Mouse (Mus musculus) embryo, embryonic 11.5 days (tissue): ENCODE results near the gene Vmn2r83.
A peak's percentile ranks its signal among the peaks of the same experiment; 100 is the strongest.
"Not testable (repeated sequence)": the region's sequence is repeated elsewhere in the genome, so short reads cannot be mapped to it uniquely, and the experiment has no call there.

Source experiments
- DNase-seq: peaks from one replicate; pipeline ENCODE4 v3.0.0-alpha.2; 2012; ENCODE audit warnings: low read depth, low spot score

Gene Vmn2r83

DNA sequence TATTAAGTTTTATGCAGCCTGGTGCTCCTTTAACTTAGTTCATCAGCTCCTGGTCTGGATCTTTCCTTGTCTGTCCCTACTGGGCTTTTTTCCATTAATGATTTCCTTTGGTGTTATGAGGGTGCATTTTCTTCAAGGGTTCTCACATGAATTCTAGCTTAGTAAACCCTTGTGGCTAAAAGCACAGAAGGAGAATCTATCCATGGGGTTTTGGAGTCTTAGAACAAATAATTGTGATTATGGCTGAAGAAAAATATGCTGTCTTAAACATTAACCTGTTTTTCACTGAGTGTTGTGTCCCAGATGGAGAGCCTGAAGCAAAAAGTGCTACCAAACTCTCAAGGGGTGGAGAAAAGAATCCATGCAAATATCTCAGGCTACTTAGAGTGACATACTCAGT lies at the start of gene Vmn2r83:
Vmn2r83 (plus strand) TSS at position 301 of the 400 bp plus-strand sequence.
- no peak for DNase-seq

- DNase-seq = not testable (repeated sequence)
These were observed 33.2 kb upstream of the Vmn2r83 start for GRCm38 (mm10) chr10:79435141-79435820.

GRCm38 (mm10) chr10:79495886-79496285 lies 27.4 kb downstream of the Vmn2r83 start:
- DNase-seq = no peak

GRCm38 (mm10) chr10:79496701-79497288 lies 28.3 kb downstream of the Vmn2r83 start:
- no peak for DNase-seq

GRCm38 (mm10) chr10:79502830-79503644 lies 34.5 kb downstream of the Vmn2r83 start:
- peak; percentile 1 for DNase-seq

DNA sequence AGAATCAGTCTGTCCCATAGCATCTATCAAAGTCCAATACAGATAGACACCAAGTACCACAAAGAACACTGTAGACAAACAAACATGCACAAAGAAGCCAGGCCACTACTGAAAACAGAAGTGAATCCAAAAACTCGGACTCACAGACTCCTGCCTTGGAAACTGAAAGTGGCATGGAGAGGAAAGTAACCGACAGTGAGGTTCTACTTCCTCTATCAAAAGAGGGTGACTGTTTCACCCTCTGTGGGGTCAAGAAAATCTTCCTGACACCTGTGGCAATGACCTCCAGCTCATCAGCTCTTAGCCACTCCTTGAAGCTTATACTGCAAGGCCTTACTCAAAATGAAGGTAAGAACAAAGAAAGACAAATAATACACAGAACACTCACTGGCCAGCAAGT lies 38.2 kb downstream of the Vmn2r83 start:
- DNase-seq = no peak

GRCm38 (mm10) chr10:79524433-79524832 lies 55.9 kb downstream of the Vmn2r83 start:
- DNase-seq = no peak

- DNase-seq = no peak
These were observed 57.2 kb downstream of the Vmn2r83 start for GRCm38 (mm10) chr10:79525456-79526325.

- no peak for DNase-seq
These were observed 58.3 kb downstream of the Vmn2r83 start for GRCm38 (mm10) chr10:79526661-79527452.

GRCm38 (mm10) chr10:79527453-79527845 lies 58.9 kb downstream of the Vmn2r83 start:
- DNase-seq = no peak

- DNase-seq = no peak
These were observed 59.5 kb downstream of the Vmn2r83 start for GRCm38 (mm10) chr10:79528081-79528480.

- no peak for DNase-seq
These were observed 61.7 kb downstream of the Vmn2r83 start for GRCm38 (mm10) chr10:79530241-79530640.

- DNase-seq = no peak
These were observed 62.2 kb downstream of the Vmn2r83 start for GRCm38 (mm10) chr10:79530721-79531120.

DNA sequence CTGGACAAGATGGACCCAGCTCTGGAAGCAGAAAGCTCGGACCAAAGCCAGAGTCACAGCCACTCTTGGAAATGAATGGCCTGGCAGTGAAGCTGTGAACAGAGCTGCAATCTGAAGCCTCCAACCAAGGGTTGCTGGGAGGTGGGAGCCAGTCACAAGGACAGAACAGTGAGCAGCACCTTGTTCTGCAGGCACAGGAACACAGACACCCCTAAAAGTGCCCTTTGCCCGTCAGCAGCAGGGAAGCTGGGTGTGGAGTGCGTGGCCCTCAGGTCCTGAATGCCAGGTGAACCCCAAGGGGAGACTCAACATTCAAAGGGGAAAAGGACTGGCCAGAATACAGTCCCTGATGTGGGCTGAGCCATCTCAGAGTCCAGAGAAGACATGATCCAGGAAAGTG lies 63.1 kb downstream of the Vmn2r83 start:
- DNase-seq = no peak

- no peak for DNase-seq
These were observed 64.1 kb downstream of the Vmn2r83 start for GRCm38 (mm10) chr10:79532678-79533077.

DNA sequence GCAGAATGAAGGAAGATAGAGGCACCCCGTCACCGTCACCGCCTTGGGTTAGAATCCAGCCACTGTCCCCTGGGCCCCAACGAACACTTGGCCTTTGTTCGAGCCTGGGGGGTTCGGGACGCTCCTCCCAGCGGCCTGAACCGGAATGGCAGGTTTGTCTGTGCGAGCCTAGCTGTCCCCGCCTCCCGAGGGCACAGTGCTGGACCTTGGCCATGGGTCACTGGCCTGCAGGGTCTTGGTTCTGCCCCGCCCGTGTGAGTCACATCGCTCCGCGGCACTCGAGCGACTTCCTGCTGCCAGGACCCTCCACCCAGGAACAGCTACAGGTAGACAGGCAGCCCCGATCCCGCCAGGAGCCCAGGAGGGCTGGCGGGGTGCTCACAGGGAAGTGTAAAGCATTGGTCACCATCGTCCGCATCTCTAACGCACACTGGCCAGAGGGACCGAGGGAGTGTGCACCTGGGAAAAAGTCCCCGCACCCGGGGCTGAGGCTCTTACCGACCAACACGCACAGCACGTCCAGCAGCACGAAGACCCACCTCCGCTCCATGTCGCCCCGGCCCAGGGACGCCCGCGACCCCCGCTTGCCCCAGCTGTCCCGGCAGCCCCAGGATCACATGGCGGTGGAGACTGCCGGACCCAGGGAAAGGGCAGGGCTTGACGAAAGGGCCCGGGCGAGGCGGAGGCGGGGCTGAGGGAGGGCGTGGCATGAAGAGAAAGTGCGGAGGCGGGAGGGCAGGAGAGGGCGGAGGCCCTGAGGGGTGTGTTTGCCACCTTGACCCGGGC lies 64.8 kb downstream of the Vmn2r83 start, which contains the start of gene Plpp2:
Plpp2 (minus strand) TSS at position 671 of the 786 bp plus-strand sequence.
- DNase-seq = peak; percentile 54

DNA sequence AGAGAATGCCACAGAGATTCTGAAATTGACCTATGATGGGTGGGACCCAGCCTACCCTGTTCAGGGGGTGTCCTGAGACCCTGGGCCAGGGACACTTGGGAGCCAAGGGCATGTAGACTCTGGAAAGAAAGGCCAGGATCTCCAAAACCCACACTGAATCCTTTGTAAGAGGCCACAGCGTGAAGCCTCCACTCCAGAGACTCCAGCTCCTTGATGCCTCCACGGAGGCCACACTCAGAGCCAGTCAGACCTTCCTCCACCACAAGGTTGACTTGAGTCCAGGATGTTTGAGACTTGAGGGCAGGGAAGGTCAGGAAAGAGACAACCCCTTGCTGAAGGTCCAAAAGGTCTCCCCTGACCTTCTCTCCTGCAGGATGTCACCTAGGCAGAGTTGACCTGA lies 65.9 kb downstream of the Vmn2r83 start:
- DNase-seq = no peak

DNA sequence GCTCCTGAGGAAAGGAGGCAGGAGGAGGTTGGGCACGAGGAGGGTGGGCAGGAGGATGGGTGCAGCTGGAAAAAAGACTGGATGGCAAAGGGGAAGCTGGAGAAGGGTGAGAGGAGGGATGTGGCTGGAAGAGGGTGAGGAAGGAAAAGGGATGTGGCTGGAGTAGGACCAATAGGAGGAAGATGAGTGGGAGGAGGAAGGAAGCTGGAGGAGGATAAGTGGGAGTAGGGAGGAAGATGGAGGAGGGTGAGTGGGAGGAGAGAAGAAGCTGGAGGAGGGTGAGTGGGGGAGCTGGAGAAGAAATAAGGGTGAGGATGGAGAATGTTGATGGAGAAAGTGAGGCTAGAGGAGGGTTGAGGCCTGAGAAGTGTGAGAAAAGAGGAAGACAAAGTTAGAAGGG lies 66.9 kb downstream of the Vmn2r83 start:
- DNase-seq = no peak

- no peak for DNase-seq
These were observed 68.0 kb downstream of the Vmn2r83 start for GRCm38 (mm10) chr10:79536461-79537080.
